Mouse (Mus musculus): ENCODE results near the gene Pemt. TPM values are rescaled to one million over a fixed set of nuclear protein-coding genes. Genes with fewer than 3 reads are reported as not detected.

Gene Pemt
- total and polyA plus RNA-seq, 2 experiments from 2014 or later, result 14.2 to 16.2 TPM

DNA sequence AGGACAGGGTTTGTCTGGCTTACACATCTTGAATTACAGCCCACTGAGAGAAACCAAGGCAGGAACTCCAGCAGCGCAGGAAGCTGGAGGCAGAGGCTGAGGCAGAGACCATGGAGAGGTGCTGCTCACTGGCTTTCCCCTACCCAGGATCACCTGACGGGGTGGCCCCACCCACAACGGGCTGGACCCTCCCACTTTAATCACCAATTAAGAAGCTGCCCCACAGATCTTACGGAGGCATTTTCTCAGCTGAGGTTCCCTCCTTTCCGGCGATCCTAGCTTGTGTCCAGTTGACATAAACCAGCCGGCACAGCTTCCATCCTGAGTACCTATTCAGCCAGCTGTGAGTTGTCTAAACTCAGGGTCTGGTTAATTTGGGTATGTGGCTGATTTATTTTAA lies 125.0 kb downstream of the Pemt start:
- 15% methylated on average over 7 of the region's 7 CpGs for WGBS
- Histone ChIP-seq H3K4me1 (ENCODE audit: insufficient read depth) (no peaks in the 10 kb centered on the region), H3K27me3 (ENCODE audit: insufficient read depth, low read length) (no peaks in the 10 kb centered on the region), H3K9ac (no peak overlapping the region), H3K4me2 (ENCODE audit: low read depth) (no peak overlapping the region), H3K27ac (ENCODE audit: low read depth, low read length) (no peak overlapping the region), H3K9me3 (ENCODE audit: low read length) (no peaks in the 10 kb centered on the region), H3K36me3 (ENCODE audit: insufficient read depth) (no peaks in the 10 kb centered on the region), H3K4me3 (ENCODE audit: low read depth, low read length) (no peak overlapping the region)
- no peak for DNase-seq
- no peak for ATAC-seq
- TF ChIP-seq CTCF (IDR thresholded peaks at IDR 0.05; ENCODE audit: low read depth), result no peak

Other genes starting within 250 kb of the Pemt start
- 33.7 and 36.9 TPM in 2 replicates for gene Flcn, start 236.5 kb downstream of the Pemt start, total RNA-seq (2014; rRNA removed)
- 25.0 and 31.4 TPM in 2 replicates for gene Flcn, start 236.5 kb downstream of the Pemt start, polyA plus RNA-seq (2015; fragmentation: Nextera tagmentation; extraction: Ambion mirVana)
- 62.2 and 63.0 TPM in 2 replicates for gene Nt5m, start 207.0 kb downstream of the Pemt start, total RNA-seq (2014; rRNA removed)
- gene Nt5m, start 207.0 kb downstream of the Pemt start, polyA plus RNA-seq (2015; fragmentation: Nextera tagmentation; extraction: Ambion mirVana), result 82.3 and 85.9 TPM in 2 replicates
- 132 and 138 TPM in 2 replicates for gene Cops3, start 206.7 kb downstream of the Pemt start, total RNA-seq (2014; rRNA removed)
- gene Cops3, start 206.7 kb downstream of the Pemt start, polyA plus RNA-seq (2015; fragmentation: Nextera tagmentation; extraction: Ambion mirVana), result 158 and 169 TPM in 2 replicates
- gene Med9, start 98.3 kb downstream of the Pemt start, total RNA-seq (2014; rRNA removed), result 27.9 and 31.6 TPM in 2 replicates
- 32.4 and 36.0 TPM in 2 replicates for gene Med9, start 98.3 kb downstream of the Pemt start, polyA plus RNA-seq (2015; fragmentation: Nextera tagmentation; extraction: Ambion mirVana)
- 0.23 and 1.00 TPM in 2 replicates for gene Rasd1, start 81.5 kb downstream of the Pemt start, total RNA-seq (2014; rRNA removed)
- gene Rasd1, start 81.5 kb downstream of the Pemt start, polyA plus RNA-seq (2015; fragmentation: Nextera tagmentation; extraction: Ambion mirVana), result 1.4 and 3.3 TPM in 2 replicates
- 50.9 and 60.7 TPM in 2 replicates for gene Rai1, start 58.5 kb upstream of the Pemt start, total RNA-seq (2014; rRNA removed)
- gene Rai1, start 58.5 kb upstream of the Pemt start, polyA plus RNA-seq (2015; fragmentation: Nextera tagmentation; extraction: Ambion mirVana), result 16.6 and 21.2 TPM in 2 replicates
- 56.2 and 70.7 TPM in 2 replicates for gene Srebf1, start 176.1 kb upstream of the Pemt start, total RNA-seq (2014; rRNA removed)
- 28.9 and 32.8 TPM in 2 replicates for gene Srebf1, start 176.1 kb upstream of the Pemt start, polyA plus RNA-seq (2015; fragmentation: Nextera tagmentation; extraction: Ambion mirVana)

Data from forebrain, postnatal 0 days (tissue).